Mouse (Mus musculus): ENCODE measurements at regions not wholly inside any gene's neighbourhood (a gene's known extent, or its start where the extent isn't known, plus 50 kb on each side); places are given as distances from the start of the nearest gene placed in this dataset.
"Not testable (repeated sequence)": the region's sequence is repeated elsewhere in the genome, so short reads cannot be mapped to it uniquely, and the experiment has no call there.

DNA sequence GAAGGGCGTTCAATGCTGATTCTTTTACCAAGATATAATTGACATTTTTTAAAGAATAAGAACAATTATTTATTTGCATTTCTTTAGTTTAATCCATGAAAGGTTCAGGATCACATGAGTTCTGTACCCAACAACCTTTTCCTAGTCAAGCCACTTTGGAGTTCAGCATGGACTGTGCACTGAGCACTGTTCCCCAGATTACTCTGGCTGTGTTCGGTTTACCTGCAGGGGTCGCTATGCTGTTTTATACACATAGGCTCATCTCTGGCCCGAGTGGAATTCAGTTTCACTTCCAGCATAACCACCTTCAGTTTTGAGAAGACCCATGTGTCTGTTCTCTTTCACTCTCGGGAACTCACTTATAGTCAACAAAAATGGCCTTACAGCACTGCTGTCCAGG lies 93.5 kb upstream of the Smarcad1 start:
- not testable (repeated sequence) for DNase-seq

GRCm38 (mm10) chr6:64961608-64962486 lies 80.5 kb upstream of the Smarcad1 start:
- DNase-seq, result no peak

DNA sequence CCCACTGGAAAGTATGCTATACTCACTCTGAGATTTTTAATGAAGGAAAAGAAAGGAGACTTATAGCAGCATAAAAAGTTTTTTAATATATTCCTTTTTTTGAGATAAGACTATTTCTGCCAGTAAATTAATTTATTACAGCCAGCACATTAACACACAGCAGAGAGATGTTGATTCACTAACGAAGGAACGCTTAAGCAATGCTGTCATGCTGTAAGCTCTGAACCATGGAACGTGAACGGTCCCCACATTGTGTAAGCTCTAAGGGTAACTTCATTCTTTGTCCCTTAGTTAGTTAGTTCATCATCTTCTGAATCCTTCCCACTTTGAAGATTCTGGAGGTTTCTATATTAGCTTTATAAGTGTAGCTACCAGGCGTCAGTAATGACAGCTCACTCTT lies 79.8 kb upstream of the Smarcad1 start:
- DNase-seq, result no peak

- DNase-seq, result no peak
Measured at GRCm38 (mm10) chr6:64964664-64965063, 77.7 kb upstream of the Smarcad1 start.

- DNase-seq, result no peak
Measured at GRCm38 (mm10) chr6:64965203-64965602, 77.2 kb upstream of the Smarcad1 start.

GRCm38 (mm10) chr6:64970158-64970557 lies 72.2 kb upstream of the Smarcad1 start:
- no peak for DNase-seq

DNA sequence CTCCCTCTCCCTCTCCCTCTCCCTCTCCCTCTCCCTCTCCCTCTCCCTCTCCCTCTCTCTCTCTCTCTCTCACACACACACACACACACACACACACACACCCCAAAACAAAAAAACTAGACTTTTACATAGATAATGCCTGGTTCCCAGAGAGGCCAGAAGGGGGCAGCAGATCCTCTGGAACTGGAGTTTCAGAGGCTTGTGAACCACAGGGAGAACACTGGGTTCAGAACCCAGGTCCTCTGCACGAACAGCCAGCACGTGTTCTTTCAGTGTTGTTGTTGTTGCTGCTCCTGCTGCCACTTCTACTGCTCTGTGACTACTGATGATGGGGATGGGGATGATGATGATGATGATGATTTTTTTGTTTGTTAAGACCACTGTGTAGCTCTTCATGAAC lies 68.4 kb upstream of the Smarcad1 start:
- DNase-seq, result peak; percentile 6

- not testable (repeated sequence) for DNase-seq
Measured at GRCm38 (mm10) chr6:64974453-64974852, 67.9 kb upstream of the Smarcad1 start.

DNA sequence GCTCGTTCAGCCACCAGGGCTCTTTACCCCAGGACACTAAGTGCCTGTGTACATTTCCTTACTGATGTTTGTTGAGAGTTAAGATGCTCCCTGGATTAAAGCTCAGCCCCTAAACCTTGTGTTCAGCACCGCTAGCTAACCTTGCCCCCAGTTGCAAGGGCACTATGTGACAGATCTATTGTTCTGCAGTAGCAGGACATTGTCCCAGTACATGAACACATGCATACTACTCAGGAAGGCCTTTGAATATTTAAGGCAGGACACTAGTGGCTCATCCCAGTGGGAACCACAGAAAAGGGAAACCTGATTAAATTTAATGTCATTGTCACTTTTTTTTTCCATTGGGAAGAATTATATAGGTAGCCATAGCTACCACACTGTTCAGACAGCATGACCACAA lies 60.3 kb upstream of the Smarcad1 start:
- no peak for DNase-seq
